In the genomic region with DNA sequence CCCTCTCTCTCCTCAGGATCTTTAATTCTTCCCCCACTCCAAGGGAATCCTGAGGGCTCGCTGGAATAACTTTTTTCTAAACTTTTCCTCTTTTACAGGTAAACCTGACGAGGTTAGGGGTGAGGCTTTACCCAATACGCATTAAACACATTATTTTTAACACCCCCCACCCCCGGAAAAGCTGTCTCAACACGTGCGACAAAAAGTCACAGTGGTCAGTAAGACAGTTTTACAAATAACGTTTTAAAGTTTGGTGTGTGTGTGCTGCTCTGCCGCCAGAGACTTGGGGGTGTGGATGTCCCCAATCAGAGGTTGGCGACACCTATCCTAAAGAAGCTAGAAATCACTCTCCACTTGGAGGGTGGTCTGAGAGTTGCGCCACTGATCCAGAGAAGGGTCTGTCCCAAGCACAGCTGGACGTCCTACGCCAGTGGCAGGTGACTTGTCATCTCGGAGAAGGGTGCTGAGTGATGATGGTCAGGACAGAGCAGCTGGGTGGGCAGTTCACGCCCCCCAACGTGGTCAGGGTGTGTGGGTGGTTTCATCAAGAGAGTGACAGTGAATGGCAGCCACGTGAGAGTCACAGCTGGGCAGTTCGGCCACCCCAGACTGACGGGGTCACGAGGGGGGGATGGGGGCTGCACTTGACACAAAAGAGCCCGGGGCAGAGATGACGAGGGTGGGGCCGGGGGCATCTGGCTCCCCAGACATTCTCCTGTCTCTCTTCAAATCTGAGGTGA, we compare ENCODE assay signal across 8 mouse cellular contexts. TPM values are rescaled to one million over a fixed set of nuclear protein-coding genes. Genes with fewer than 3 reads are reported as not detected.
DNase-seq lines count a peak whose midpoint lies in the region; ATAC-seq lines count a peak whose summit lies in the region.

No protein-coding gene starts in this region.

- peak overlapping the region; percentile 81 for H3K27ac ChIP-seq in brown adipose tissue, adult 24 weeks (replicated peaks; ENCODE audit: low read depth, low read length)
- H3K27ac ChIP-seq in kidney, embryonic 16.5 days (ENCODE audit: low read length): peak overlapping the region; percentile 100

- no peaks in the 10 kb centered on the region for H3K27me3 ChIP-seq in kidney, embryonic 16.5 days (ENCODE audit: insufficient read depth, low read length)

- peak overlapping the region; percentile 76 for H3K4me2 ChIP-seq in kidney, embryonic 16.5 days (replicated peaks; ENCODE audit: low read depth, low read length)

- peaks cover 12% of the 10 kb centered on the region for H3K36me3 ChIP-seq in kidney, embryonic 16.5 days (ENCODE audit: insufficient read depth, low read length)

- peak; percentile 50 to 72 for DNase-seq in right cerebral cortex, postnatal 10 days (ENCODE audit: low spot score in 2 of 2)
- DNase-seq in right cerebral cortex, postnatal 36 days (ENCODE audit: low spot score in 2 of 2): no peak
- peak; percentile 18 to 41 for DNase-seq in heart, adult 9 months (ENCODE audit: low spot score in 2 of 2)
- peak; percentile 76 for DNase-seq in mesoderm, embryonic 11.5 days (ENCODE audit: low read depth, low spot score)
- DNase-seq in testis, postnatal 14 days (ENCODE audit: low spot score): peak; percentile 54
- DNase-seq in c-Kit-positive CD71-positive TER-119-positive erythroid progenitor cells, embryonic 14.5 days (ENCODE audit: low spot score): no peak

- H3K4me1 ChIP-seq in brown adipose tissue, adult 24 weeks (ENCODE audit: control insufficient read depth, insufficient read depth, insufficient read length, low read length): peaks cover 25% of the 10 kb centered on the region
- peaks cover 61% of the 10 kb centered on the region for H3K4me1 ChIP-seq in kidney, embryonic 16.5 days (ENCODE audit: insufficient read depth, low read length)

- peak; percentile 10; the same call in 1 of the 2 replicates for ATAC-seq in kidney, embryonic 16.5 days (ENCODE audit: low FRiP score, low TSS enrichment)

- H3K4me3 ChIP-seq in brown adipose tissue, adult 24 weeks (ENCODE audit: insufficient read depth, low read depth, low read length): peak overlapping the region; percentile 91
- H3K4me3 ChIP-seq in kidney, embryonic 16.5 days (ENCODE audit: low read length): peak overlapping the region; percentile 88

- peak overlapping the region; percentile 100 for H3K9ac ChIP-seq in kidney, embryonic 16.5 days (replicated peaks; ENCODE audit: low read length)

- under 1% methylated on average over 22 of the region's 22 CpGs for WGBS in kidney, embryonic 16.5 days

- H3K9me3 ChIP-seq in kidney, embryonic 16.5 days (ENCODE audit: low read length): no peaks in the 10 kb centered on the region

RNA-seq across cellular contexts. Expression of a gene that starts 1.4 kb away (rescaled TPM):
- 19.4 and 27.0 TPM in 2 replicates for polyA plus RNA-seq in brown adipose tissue, adult 24 weeks (2012; ENCODE audit: insufficient read depth, insufficient read length, missing spikeins)
- polyA plus RNA-seq in kidney, embryonic 16.5 days (2015; fragmentation: Nextera tagmentation; extraction: Ambion mirVana): 58.6 and 67.2 TPM in 2 replicates

RNA-seq across cellular contexts. Expression of a gene that starts 27.5 kb away (rescaled TPM):
- 249 and 290 TPM in 2 replicates for polyA plus RNA-seq in brown adipose tissue, adult 24 weeks (2012; ENCODE audit: insufficient read depth, insufficient read length, missing spikeins)
- polyA plus RNA-seq in kidney, embryonic 16.5 days (2015; fragmentation: Nextera tagmentation; extraction: Ambion mirVana): 142 and 150 TPM in 2 replicates

RNA-seq across cellular contexts. Expression of a gene that starts 27.5 kb away (rescaled TPM):
- polyA plus RNA-seq in brown adipose tissue, adult 24 weeks (2012; ENCODE audit: insufficient read depth, insufficient read length, missing spikeins): 2.8 TPM in 1 of 2 replicates, not detected in the other
- polyA plus RNA-seq in kidney, embryonic 16.5 days (2015; fragmentation: Nextera tagmentation; extraction: Ambion mirVana): 16.4 and 17.8 TPM in 2 replicates

RNA-seq across cellular contexts. Expression of a gene that starts 27.6 kb away (rescaled TPM):
- 16.1 and 18.9 TPM in 2 replicates for polyA plus RNA-seq in brown adipose tissue, adult 24 weeks (2012; ENCODE audit: insufficient read depth, insufficient read length, missing spikeins)
- polyA plus RNA-seq in kidney, embryonic 16.5 days (2015; fragmentation: Nextera tagmentation; extraction: Ambion mirVana): 34.0 and 37.3 TPM in 2 replicates

RNA-seq across cellular contexts. Expression of a gene that starts 30.2 kb away (rescaled TPM):
- 4.1 and 8.3 TPM in 2 replicates for polyA plus RNA-seq in brown adipose tissue, adult 24 weeks (2012; ENCODE audit: insufficient read depth, insufficient read length, missing spikeins)
- polyA plus RNA-seq in kidney, embryonic 16.5 days (2015; fragmentation: Nextera tagmentation; extraction: Ambion mirVana): 46.5 and 47.7 TPM in 2 replicates

Comparison
In these comparisons a context has a peak if more than half of its experiments do, and no peak if none do; other contexts are left out.
1. DNase-seq: peak in right cerebral cortex, postnatal 10 days (2 of 2), heart, adult 9 months (2 of 2), mesoderm, embryonic 11.5 days (single experiment) and testis, postnatal 14 days (single experiment); none in right cerebral cortex, postnatal 36 days (0 of 2) and c-Kit-positive CD71-positive TER-119-positive erythroid progenitor cells, embryonic 14.5 days (single experiment).